Mouse (Mus musculus) mouse trophoblast stem cell (cell line): Measurements from ENCODE around the gene Aatk.

Experiments used
- in situ Hi-C, 2 experiments: fragments of 300-500 bp; cut with MseI, MboI; formaldehyde crosslinking; loops; 2 replicates in 1 of 2; 3 replicates in 1 of 2; pipeline ENCODE4 v1.15.1; 2025

Gene Aatk

DNA sequence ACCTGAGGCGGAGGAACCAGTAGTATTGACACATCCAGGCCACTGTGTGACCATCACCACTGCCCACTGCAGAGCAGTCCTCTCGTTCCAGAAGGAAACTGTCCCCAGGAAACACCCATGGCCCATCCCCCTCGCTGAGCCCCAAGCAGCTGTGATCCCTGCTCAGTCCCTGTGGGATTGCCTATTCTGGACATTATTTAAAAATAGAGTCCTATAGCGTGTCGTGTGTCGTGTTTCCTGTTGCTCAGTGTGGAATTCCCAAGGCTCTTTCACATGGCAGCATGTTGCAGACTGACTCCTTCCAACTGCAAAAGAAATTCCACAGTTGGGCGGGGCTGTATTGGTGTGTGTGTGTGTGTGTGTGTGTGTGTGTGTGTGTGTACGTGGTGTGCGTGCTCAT is 5.3 kb upstream of the Aatk start:
- in situ Hi-C loops, result no loop called here

DNA sequence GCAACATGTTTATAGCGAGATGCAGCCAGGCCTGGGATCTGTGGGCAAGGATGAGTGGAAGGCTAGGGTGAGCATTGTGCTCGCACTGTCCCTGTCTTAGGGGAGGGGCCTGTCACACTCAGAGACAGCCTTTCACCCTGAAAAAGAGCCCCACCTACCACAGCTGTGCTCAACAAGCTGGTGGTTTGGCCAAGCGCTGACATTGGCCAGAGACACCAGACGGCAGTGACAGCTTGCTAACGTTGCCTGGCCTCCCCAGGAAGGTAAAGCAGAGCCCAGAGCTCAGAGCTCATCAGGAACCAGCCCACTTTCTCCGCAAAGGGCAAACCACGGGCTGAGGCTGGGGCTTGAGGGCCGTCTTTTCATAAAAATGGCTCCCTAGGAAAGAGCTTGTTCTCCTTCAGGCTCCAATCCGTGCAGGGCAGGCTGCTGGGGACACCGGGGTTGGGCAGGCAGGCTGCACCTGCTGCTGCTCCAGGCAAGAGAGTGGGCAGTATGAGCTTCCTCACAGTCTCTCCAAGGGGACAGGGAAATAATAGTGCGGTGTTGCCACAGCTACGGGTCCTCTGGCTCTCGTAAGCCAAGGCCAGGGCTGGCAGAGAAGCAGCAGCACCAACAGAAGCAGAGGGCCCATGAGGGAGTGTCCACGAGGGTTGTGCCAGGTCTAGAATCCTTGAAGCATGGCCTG is 4.3 kb upstream of the Aatk start:
- in situ Hi-C loops, result no loop called here

DNA sequence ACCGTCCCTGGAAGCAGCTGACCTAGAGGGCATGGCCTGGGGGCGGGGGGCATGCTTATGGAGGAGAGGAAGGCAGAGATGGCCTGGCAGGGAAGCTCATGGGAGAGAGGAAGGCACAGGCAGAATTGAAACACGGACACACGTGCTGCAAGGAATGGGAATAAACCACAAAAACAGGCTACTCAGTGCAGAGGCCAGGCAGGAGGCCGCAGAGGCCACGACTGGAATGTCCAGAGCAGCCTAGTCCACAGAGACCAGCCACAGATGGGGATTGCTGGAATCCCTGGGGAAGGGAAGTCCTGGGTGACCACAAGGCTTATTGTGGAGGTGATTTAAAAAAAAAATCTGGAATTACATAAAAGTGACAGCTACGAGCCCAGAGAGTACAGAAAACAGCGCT is 2.1 kb upstream of the Aatk start:
- in situ Hi-C loops, result no loop called here

DNA sequence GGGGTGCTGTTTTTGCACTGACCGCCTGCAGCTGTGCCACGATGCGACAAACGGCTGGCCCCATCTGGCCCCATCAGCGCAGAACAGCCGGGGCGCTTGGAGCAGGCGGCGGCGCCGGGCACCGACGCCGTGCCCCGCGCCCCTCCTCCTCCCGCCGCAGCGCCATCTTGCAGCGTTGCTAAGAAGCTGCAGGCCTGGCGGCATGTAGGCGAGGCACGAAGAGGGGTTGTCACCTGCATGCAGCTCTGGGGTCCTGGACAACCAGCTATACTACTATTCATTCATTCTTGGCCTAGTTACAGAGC is 1.2 kb upstream of the Aatk start:
- in situ Hi-C loops, result no loop called here

DNA sequence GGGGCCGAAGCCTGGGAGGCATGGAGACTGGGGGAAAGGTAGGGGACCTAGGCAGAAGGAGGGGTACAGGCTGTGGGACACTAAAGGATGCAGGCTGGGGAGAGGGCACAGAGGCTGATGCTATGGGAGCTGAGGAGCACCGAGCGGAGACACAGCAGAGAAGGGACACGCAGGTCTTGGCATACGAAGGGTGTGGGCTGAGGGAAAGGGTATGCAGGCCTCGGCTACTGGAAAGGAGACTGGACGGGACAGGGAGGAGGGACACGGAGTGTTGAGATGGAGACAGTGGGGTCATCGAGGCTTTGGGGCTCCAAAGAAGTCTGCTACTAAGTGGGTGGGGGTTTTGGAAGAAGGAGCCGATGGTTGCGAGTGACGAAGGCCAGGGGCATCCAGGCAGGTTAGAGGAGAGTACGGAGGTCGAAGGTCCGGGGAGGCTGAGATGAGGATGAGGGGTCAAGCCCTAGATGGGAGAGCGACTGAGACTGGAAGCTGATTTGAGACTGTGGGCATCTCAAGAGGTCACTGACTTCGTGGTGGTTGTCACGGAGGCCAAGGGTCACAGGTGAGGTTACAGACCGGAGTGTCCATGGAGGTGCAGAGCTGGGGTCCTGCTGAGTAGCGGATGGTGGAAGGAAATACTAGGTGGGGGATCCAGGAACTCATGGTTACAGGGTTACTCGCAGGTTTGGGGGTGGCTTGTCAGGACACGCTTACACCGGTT is 724 bp upstream of the Aatk start:
- in situ Hi-C loops, result no loop called here

DNA sequence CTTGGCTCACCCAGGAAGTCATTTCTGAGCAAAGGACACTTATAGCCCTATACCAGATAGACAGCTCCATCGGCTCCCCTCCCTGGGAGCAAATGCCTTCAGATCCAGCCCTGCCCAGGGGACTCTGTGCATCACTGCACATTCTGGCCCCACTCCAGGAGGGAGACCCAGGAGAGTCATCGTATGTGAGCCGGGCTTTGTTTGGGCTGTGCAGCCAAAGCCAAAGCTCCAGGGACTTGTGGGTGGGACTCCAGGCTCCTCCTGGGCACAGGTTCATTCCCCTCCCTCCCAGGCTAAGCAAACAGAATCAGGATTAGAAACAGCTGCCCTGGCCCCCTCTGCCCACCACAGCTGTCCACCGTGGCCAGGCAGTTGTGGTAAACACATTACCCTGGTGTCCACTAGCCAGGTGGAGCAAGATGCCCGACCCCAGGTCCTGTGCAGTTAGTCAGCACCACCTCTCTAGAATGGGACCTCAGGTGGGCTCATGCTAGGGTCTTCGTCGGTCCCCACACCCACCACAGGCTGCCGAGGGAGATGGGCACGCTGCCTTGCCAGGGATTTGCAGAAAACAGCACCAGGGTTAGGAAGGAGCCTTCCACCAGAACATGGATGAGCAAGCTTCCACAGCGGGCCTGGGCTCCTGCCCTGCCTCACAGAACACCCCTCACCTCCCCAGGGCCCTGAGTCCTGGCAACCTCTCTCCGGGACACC is 971 bp downstream of the Aatk start:
- in situ Hi-C loops, result no loop called here

DNA sequence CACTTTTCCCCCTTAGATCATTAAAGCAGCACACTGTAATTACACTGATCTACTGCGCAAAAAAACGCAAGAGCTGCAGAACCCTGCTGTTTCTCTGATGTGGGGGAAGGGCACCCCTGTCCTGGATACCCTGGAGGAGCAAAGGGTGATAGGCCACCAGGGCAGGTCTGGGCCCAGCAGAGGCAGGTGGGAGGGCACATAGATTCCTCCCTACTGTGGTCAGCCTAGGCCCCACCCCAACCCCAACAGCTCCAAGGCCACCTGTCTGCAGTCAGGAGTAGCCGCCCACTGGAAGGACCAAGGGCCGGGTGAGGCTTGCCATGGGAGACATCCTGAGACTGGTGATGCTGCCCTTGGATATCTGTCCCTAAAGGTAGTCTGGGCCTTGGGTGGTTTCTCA is 1.6 kb downstream of the Aatk start:
- in situ Hi-C loops, result no loop called here

DNA sequence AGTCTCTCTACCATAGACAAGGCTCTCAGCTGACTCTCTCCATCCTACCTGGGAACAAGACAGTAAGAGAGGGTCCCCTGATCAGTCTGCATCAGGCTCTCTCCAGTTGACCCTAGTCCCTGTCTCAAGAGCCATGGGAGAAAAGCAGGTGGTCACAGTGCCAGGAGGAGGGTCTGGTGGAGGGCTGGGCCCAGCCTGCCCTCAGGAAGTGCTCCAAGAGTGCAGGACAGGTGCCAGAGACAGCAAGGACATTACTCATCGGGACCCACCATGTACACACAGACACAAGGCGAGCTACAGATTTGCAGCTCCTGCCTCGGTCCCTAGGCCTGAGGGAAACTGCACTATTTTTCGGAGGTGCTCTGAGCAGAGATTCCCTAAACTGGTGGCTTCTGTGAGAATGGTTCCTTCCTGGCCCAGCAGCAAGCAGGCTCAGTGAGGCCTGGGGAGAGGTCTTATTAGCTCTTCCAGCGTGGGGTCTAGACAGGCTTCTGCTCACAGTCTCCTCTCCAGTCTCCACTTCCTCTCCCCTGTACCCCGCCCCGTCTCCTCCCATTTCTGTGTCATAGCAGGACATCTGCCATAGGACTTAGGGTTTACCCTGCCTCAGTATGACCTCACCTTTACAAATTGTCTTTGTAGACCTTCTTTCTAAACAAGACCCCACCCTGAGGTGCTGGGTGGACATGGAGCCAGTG is 4.7 kb downstream of the Aatk start:
- in situ Hi-C loops, result no loop called here

DNA sequence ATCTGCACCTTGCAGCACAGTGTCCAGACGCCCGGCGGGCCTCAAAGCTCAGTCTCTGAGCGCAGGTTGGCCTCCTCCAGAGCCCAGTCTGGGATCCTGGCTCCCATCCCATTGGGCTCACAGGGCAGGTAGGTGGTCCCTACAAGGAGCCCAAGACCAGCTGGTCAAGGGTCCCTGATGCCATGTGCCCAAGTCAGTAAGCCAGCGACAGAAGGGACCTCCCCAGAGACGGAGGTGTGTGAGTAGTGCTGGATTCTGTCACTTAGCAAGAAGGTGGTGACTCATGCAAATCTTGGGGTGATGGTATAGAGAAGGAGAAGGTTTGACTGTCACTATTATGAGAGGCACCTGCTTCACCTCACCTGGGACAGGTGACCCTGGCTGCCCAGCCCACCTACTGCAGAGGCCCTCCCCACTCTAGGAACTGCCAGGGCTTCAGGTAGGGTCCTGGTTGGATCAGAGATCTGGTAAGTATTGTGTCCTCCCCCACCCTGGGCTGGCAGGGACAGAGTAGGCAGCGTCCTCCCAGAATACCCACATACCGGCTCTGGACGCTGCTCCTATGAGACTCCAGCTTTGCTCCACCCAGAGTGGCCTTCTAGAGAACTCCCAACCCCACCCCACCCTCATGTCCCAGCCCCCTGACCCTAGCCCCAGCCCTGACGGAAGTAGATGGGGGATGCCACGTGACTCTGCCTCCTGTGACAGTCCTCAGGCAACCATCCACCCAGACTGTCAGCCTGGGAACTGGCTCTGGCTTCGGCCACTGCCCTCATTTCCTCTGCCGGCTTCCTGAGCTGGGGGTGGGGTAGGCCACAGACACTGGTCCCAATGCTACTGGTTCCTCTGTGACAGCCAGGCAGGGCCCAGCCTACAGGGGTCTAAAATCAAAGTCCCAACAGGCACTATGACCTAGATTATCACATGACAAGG is 5.5 kb downstream of the Aatk start:
- in situ Hi-C loops, result no loop called here

DNA sequence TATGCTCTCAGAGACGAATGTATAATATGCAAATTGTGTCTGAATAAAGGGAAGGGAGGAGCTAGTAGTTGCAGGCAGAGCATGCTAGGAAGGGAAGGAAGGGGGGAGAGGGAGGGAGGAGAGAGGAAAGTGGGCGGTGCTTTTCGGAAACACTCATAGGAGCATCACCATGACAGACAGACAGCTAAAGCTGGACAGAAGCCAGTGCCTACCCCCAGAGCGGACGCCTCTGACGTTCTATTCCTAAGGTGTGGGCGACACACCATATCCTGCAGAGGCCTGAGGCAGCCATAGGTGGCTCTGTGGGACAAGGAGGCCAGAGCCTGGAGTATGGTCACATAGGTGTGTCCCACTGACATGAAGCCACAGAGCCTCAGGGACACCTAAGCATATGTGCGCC is 6.5 kb downstream of the Aatk start:
- in situ Hi-C loops, result no loop called here

DNA sequence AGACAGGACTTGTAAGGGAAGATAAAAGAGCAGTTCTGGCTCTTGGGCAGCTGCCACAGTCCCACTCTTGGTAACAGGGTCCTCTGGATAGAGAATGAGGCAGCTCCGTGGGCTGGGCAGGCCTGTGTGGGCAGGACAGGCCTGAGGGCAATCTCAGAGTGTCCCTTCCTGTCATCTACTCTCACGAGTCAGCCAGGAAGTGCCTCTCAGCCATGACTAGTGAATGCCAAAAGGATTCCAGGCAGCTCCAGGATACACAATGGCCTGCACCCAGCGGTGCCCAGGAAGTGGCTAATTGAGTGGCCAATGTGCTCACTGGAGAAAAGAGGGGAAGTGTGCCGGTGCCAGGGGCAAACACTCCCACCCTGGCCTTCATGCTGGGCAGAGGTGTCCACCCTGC is 7.4 kb downstream of the Aatk start:
- in situ Hi-C loops, result no loop called here

DNA sequence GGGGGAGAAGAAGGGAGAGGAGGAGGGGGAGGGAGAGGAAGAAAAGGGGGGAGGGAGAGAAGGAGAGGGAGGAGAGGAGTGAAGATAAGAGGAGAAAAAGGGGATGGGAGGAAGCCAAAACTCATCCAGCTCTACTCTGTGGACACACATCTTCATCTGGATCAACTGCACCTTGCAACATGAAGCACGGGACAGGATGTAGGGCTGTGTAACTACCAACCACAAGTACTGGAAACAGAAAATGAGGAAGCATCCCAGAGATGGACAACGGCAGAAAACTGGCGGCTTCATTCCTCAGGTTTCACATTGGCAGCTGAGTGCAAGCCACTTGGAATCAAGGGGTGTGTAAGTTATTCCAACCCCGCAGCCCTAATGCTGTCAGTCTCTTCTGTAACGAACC is 12.2 kb downstream of the Aatk start:
- in situ Hi-C loops, result no loop called here

DNA sequence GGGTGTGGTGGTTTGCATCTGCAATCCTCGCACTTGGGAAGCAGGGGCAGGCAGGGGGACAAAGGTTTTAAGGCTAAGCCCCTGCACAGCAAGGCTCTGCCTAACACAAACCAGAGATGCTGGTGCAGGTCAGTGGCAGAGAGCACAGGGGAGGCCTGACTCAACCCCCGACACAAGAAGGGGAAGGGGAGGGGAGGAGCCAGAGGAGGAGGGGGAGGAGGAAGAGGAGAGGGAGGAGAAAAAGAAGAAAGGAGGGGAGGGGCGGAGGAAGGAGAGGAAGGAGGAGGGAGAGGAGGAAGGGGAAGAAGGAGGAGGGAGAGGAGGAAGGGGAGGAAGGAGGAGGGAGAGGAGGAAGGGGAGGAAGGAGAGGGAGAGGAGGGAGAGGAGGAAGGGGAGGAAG is 12.7 kb downstream of the Aatk start:
- in situ Hi-C loops, result no loop called here

DNA sequence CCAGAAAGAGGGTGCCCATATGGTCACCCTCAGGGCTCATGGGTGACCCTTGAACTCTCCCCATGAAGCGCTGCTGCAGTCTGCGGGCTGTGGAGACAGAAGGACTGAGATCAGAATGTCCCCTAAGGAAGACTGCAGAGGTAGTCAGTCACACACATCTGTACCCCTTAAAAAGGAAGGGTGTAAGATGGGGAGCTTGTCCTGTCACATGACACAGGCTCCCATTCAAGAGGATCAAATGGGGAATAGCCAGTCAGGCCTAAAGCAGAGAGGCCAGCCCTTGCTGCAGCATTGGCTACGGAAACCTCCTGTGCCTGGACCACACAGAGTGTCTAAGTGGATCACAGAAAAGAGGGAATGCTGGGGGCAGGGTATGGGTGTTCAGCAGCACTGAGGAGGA is 13.5 kb downstream of the Aatk start:
- in situ Hi-C loops, result no loop called here

DNA sequence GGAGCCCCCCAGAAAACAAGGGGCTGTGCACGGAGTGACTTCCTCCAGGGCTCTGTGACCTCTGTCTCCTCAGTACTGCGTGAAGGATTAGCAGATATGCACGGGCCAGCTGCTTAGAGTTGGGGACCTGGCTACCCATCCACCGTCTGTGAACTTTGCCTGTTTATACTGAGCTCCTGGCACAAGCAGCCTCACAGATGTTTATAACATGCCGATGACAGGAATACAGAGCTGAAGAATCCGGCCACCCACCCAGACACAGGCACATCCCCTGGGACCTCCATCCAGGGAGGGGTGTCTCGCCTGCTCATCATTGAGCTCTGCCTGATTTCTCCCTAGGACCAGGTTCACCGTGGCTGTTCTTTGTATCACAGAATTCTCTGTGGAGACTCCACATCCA is 14.9 kb downstream of the Aatk start:
- in situ Hi-C loops, result no loop called here

DNA sequence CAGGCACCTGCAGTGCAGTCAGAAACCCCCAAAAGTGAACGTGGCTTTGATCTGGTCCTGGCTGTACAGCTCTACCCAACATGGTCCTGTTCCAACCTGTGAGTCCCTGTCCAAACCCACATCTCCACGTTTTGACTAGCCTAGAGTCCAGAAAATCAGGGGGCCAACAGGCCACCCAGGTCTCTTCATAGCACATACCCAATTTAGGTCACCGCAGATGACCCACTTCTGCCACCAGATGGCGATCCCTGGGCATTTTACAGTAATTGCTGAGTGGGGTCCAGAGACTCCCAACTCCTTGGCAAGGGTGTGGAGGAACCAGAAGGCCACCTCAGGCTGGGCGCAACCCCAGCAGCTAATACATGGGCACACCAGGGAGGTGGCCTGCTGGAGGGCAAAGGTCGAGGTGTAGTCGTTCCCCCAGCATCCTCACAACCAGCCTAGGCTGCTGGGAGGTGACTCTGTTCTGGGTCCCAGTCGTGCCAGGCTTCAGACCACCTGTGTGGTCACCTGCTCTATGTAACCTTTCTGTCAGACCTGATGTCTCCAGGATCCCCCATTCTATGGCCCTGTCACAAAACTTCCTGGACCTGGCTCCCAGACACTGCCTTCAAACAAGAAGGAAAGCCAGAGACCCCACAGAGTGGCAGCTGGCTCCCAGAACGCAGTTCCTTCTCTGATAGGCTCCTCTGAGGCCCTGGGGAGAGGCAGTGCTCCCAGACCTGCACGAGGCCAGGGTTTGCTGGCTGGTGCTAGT is 16.6 kb downstream of the Aatk start:
- in situ Hi-C loops, result no loop called here

DNA sequence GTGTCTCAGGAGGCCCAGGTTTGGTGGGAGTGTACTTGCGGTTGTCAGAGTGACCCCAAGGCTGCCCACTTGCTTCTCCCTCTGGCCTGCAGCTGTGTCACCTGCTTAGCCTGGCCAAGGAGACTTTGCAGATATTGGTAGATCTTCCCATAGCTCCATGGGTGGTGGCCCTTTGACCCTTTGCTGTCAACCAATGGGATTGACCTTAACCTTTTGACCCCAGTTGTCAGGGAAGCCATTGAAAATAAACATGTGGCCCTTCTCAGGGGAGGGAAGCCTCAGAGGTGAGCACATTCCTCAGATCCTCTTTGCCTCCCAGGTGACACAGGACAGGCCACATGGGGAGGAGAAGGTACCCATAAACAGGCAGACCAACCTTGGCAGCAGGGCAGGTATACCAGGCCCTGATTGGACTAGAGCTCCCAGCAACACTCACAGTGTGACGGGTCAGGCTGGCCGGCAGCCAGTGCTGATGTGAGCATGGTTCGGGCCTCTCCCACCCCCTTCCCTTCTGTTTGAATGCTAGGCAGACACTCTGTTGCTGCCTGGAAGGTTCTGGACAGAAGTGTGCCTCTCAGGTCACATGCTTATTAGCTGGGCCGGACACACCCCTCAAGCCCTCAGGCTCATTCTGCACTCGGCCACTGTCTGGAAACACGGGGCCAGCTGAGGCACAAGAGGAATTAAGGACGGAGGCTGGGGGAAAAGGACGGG is 17.4 kb downstream of the Aatk start:
- in situ Hi-C loops, result no loop called here

DNA sequence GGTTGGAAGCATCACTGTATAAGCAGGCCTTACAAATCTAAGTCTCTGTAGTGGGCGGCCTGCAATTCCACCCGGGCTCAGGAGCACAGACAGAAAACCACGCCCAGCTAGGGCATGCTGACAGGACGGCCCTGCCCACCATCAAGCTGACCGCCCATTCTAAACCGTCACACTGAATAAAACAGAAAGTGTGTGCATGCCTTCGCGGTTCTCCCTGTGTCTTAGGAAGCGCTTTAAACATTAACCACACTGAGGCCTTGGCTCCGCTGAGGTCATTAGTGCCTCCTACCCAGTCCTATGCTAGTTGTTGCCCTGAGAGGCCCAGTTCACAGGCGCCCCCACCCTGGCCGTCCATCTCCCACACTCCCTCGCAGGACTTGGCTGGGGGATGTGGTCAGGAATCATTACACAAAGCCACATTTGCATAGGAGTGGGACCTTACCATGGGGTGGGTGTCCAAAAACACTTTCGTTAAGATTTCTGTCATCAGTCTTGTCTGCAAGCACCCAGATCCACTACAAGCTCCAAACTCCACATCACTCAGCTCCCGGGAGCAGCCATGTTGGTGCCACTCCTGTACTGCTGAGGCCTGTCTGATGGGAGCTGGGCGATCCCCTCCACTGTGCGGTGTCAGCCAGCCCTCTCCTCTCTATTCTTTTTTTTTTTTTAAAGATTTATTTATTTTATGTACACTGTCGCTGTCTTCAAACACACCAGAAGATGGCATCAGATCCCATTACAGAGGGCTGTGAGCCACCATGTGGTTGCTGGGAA is 18.5 kb downstream of the Aatk start:
- in situ Hi-C loops, result no loop called here

DNA sequence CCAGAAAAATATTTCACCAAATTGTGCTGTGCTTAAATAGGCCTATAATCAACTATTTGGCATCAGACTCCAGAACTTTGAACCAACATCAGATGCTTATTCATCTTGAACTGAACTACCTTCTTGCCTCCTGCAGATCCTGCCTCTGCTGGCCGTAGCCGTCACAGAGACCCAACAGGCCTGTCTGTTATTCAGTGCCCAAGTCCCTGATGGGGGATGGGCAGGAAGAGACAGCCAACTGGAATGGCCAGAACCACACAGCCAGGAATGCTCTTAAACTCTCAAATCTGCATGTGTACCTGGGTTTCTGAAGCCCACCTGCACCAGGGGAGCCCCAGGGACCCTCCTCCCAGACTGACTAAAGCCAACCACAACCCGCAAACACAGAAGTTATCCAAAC is 20.0 kb downstream of the Aatk start:
- in situ Hi-C loops, result no loop called here
